Mouse (Mus musculus) embryonic facial prominence, embryonic 15.5 days (tissue): Measurements from ENCODE around the gene Zfp541. TPM values are rescaled to one million over a fixed set of nuclear protein-coding genes. Genes with fewer than 3 reads are reported as not detected.

Source experiments
- ATAC-seq: fragments of 200-750 bp; cut with Nextera tagmentation; 2 replicates; pipeline ENCODE4 v1.8.0; 2017; ENCODE audit warnings: low read depth, moderate TSS enrichment; ENCODE audit not compliant: insufficient number of reproducible peaks, low FRiP score, low TSS enrichment
- H3K27ac ChIP-seq: fragments of 300-500 bp; sonication (generic); replicated peaks from 2 replicates; pipeline ENCODE4 v1.5.1; 2015; ENCODE audit warnings: mild to moderate bottlenecking, inconsistent platforms
- H3K27me3 ChIP-seq: fragments of 300-500 bp; sonication (generic); 2 replicates; pipeline ENCODE4 v1.6.1; 2015; ENCODE audit warnings: inconsistent platforms
- H3K36me3 ChIP-seq: fragments of 300-500 bp; sonication (generic); 2 replicates; pipeline ENCODE4 v1.6.1; 2015; ENCODE audit warnings: mild to moderate bottlenecking, inconsistent platforms
- H3K4me1 ChIP-seq: fragments of 300-500 bp; sonication (generic); 2 replicates; pipeline ENCODE4 v1.6.1; 2015; ENCODE audit warnings: inconsistent platforms
- H3K4me2 ChIP-seq: fragments of 300-500 bp; sonication (generic); replicated peaks from 2 replicates; pipeline ENCODE4 v1.6.1; 2015; ENCODE audit warnings: mild to moderate bottlenecking, inconsistent platforms
- H3K4me3 ChIP-seq: fragments of 300-500 bp; sonication (generic); replicated peaks from 2 replicates; pipeline ENCODE4 v1.5.1; 2015; ENCODE audit warnings: mild to moderate bottlenecking, inconsistent platforms
- H3K9ac ChIP-seq: fragments of 300-500 bp; sonication (generic); 2 replicates; pipeline ENCODE4 v1.6.1; 2015; ENCODE audit warnings: inconsistent platforms
- H3K9me3 ChIP-seq: fragments of 300-500 bp; sonication (generic); replicated peaks from 2 replicates; pipeline ENCODE4 v1.6.1; 2016; ENCODE audit warnings: inconsistent platforms
- WGBS: fragments of 180-500 bp; shearing (Covaris S2); methylation state at CpG from one replicate; pipeline ENCODE4 v1.1.7; 2015; 5-methylcytosine and 5-hydroxymethylcytosine counted together
- polyA plus RNA-seq: library from polyadenylated mRNA; unstranded; fragments of >200 nt; fragmentation: Nextera tagmentation; extraction: Ambion mirVana; gene quantifications from 2 replicates; pipeline ENCODE4 v1.2.1, GENCODE M21; 2015

The Zfp541 gene
- polyA plus RNA-seq, 1 experiment from 2014 or later, result 0.15 TPM

GRCm38 (mm10) chr7:16098021-16099017 is 36.7 kb downstream of the Zfp541 start, which contains the start of gene Napa:
Gene Napa (plus strand): TSS chr7:16098458.
- Histone ChIP-seq H3K9ac (peak within 1 kb of the TSS; percentile 99), H3K9me3 (no peaks in the 10 kb centered on the region), H3K4me2 (peak within 1 kb of the TSS; percentile 77), H3K27ac (peak within 1 kb of the TSS; percentile 82), H3K4me1 (peaks cover 45% of the 10 kb centered on the region), H3K4me3 (peak within 1 kb of the TSS; percentile 90), H3K36me3 (peaks cover 22% of the 10 kb centered on the region), H3K27me3 (no peaks in the 10 kb centered on the region)
- WGBS, result under 1% methylated on average over 63 of the region's 68 CpGs
- peak; percentile 98 for ATAC-seq

GRCm38 (mm10) chr7:16099901-16100300 is 38.3 kb downstream of the Zfp541 start:
- 69% methylated on average over 4 of the region's 4 CpGs for WGBS
- Histone ChIP-seq H3K9ac (no peak overlapping the region; the same call in 1 of the 2 replicates), H3K4me2 (peak overlapping the region; percentile 77), H3K4me1 (peaks cover 54% of the 10 kb centered on the region), H3K4me3 (peak overlapping the region; percentile 90), H3K27me3 (no peaks in the 10 kb centered on the region), H3K27ac (no peak overlapping the region), H3K9me3 (no peaks in the 10 kb centered on the region), H3K36me3 (peaks cover 30% of the 10 kb centered on the region)
- ATAC-seq, result no peak

- WGBS, result 66% methylated on average over 7 of the region's 7 CpGs
- no peak overlapping the region for H3K27ac ChIP-seq
- H3K9ac ChIP-seq, result no peak overlapping the region
- no peaks in the 10 kb centered on the region for H3K9me3 ChIP-seq
- no peak overlapping the region for H3K4me3 ChIP-seq
- H3K4me2 ChIP-seq, result no peak overlapping the region
- peaks cover 38% of the 10 kb centered on the region for H3K36me3 ChIP-seq
- H3K27me3 ChIP-seq, result no peaks in the 10 kb centered on the region
- peaks cover 54% of the 10 kb centered on the region for H3K4me1 ChIP-seq
- no peak for ATAC-seq
These were observed 39.5 kb downstream of the Zfp541 start for GRCm38 (mm10) chr7:16101081-16101480.

- Histone ChIP-seq H3K9ac (no peak overlapping the region), H3K27ac (no peak overlapping the region; the same call in 1 of the 2 replicates), H3K36me3 (peaks cover 42% of the 10 kb centered on the region), H3K4me3 (no peak overlapping the region), H3K4me2 (no peak overlapping the region), H3K4me1 (peaks cover 54% of the 10 kb centered on the region), H3K27me3 (no peaks in the 10 kb centered on the region), H3K9me3 (no peaks in the 10 kb centered on the region)
- ATAC-seq, result no peak
- 62% methylated on average over 15 of the region's 15 CpGs for WGBS
These were observed 40.3 kb downstream of the Zfp541 start for GRCm38 (mm10) chr7:16101726-16102475.

GRCm38 (mm10) chr7:16102686-16103226 is 41.1 kb downstream of the Zfp541 start:
- Histone ChIP-seq H3K4me1 (peaks cover 51% of the 10 kb centered on the region), H3K9ac (no peak overlapping the region), H3K4me3 (no peak overlapping the region), H3K9me3 (no peaks in the 10 kb centered on the region), H3K27me3 (no peaks in the 10 kb centered on the region), H3K4me2 (no peak overlapping the region), H3K27ac (no peak overlapping the region), H3K36me3 (peaks cover 50% of the 10 kb centered on the region)
- no peak for ATAC-seq
- 80% methylated on average over 5 of the region's 5 CpGs for WGBS

GRCm38 (mm10) chr7:16103760-16104159 is 42.1 kb downstream of the Zfp541 start:
- WGBS, result 48% methylated on average over 6 of the region's 6 CpGs
- Histone ChIP-seq H3K27ac (peak overlapping the region; percentile 48), H3K9ac (no peak overlapping the region), H3K9me3 (no peaks in the 10 kb centered on the region), H3K4me2 (no peak overlapping the region), H3K36me3 (peaks cover 60% of the 10 kb centered on the region), H3K4me3 (no peak overlapping the region), H3K4me1 (peaks cover 50% of the 10 kb centered on the region), H3K27me3 (no peaks in the 10 kb centered on the region)
- peak; percentile 62; the same call in 1 of the 2 replicates for ATAC-seq

- WGBS, result 88% methylated on average over 7 of the region's 7 CpGs
- no peaks in the 10 kb centered on the region for H3K9me3 ChIP-seq
- H3K4me1 ChIP-seq, result peaks cover 41% of the 10 kb centered on the region
- no peak overlapping the region for H3K27ac ChIP-seq
- H3K4me3 ChIP-seq, result no peak overlapping the region
- H3K27me3 ChIP-seq, result no peaks in the 10 kb centered on the region
- H3K9ac ChIP-seq, result no peak overlapping the region
- H3K4me2 ChIP-seq, result no peak overlapping the region
- H3K36me3 ChIP-seq, result peaks cover 71% of the 10 kb centered on the region
- ATAC-seq, result no peak
These were observed 43.2 kb downstream of the Zfp541 start for GRCm38 (mm10) chr7:16104611-16105388.

GRCm38 (mm10) chr7:16108886-16109542 is 47.4 kb downstream of the Zfp541 start:
- Histone ChIP-seq H3K4me3 (no peak overlapping the region), H3K36me3 (peaks cover 91% of the 10 kb centered on the region), H3K9ac (no peak overlapping the region), H3K4me1 (peaks cover 2% of the 10 kb centered on the region; the same call in 1 of the 2 replicates), H3K4me2 (no peak overlapping the region), H3K9me3 (no peaks in the 10 kb centered on the region), H3K27me3 (no peaks in the 10 kb centered on the region), H3K27ac (no peak overlapping the region)
- no peak for ATAC-seq
- 90% methylated on average over 9 of the region's 9 CpGs for WGBS

GRCm38 (mm10) chr7:16110158-16110557 is 48.5 kb downstream of the Zfp541 start:
- H3K27me3 ChIP-seq, result no peaks in the 10 kb centered on the region
- WGBS, result 90% methylated on average over 8 of the region's 8 CpGs

More at GRCm38 (mm10) chr7:16110158-16110557, 48.5 kb downstream of the Zfp541 start:
- Histone ChIP-seq H3K4me2 (no peak overlapping the region), H3K27ac (no peak overlapping the region), H3K4me3 (no peak overlapping the region), H3K9me3 (no peaks in the 10 kb centered on the region), H3K4me1 (no peaks in the 10 kb centered on the region), H3K36me3 (peaks cover 93% of the 10 kb centered on the region), H3K9ac (no peak overlapping the region)
- ATAC-seq, result no peak
